Mouse (Mus musculus) neural tube, embryonic 15.5 days (tissue): Measurements from ENCODE around the gene Tpmt. TPM values are rescaled to one million over a fixed set of nuclear protein-coding genes. Genes with fewer than 3 reads are reported as not detected.

ENCODE experiments used
- ATAC-seq: fragments of 200-750 bp; cut with Nextera tagmentation; 2 replicates; pipeline ENCODE4 v1.8.0; 2017; ENCODE audit warnings: mild to moderate bottlenecking, moderate TSS enrichment, moderate library complexity; ENCODE audit not compliant: low FRiP score
- H3K27ac ChIP-seq: fragments of 300-500 bp; sonication (generic); replicated peaks from 2 replicates; pipeline ENCODE4 v1.5.1; 2015; ENCODE audit warnings: mild to moderate bottlenecking, inconsistent platforms
- H3K27me3 ChIP-seq: fragments of 300-500 bp; sonication (generic); replicated peaks from 2 replicates; pipeline ENCODE4 v1.6.1; 2015; ENCODE audit warnings: inconsistent platforms
- H3K36me3 ChIP-seq: fragments of 300-500 bp; sonication (generic); 2 replicates; pipeline ENCODE4 v1.6.1; 2015; ENCODE audit warnings: inconsistent platforms
- H3K4me1 ChIP-seq: fragments of 300-500 bp; sonication (generic); 2 replicates; pipeline ENCODE4 v1.6.1; 2015; ENCODE audit warnings: inconsistent platforms
- H3K4me2 ChIP-seq: fragments of 300-500 bp; sonication (generic); 2 replicates; pipeline ENCODE4 v1.6.1; 2015; ENCODE audit warnings: inconsistent platforms, mild to moderate bottlenecking, moderate library complexity
- H3K4me3 ChIP-seq: fragments of 300-500 bp; sonication (generic); replicated peaks from 2 replicates; pipeline ENCODE4 v1.5.1; 2015; ENCODE audit warnings: mild to moderate bottlenecking, inconsistent platforms
- H3K9ac ChIP-seq: fragments of 300-500 bp; sonication (generic); replicated peaks from 2 replicates; pipeline ENCODE4 v1.6.1; 2015; ENCODE audit warnings: mild to moderate bottlenecking, inconsistent platforms
- H3K9me3 ChIP-seq: fragments of 300-500 bp; sonication (generic); replicated peaks from 2 replicates; pipeline ENCODE4 v1.6.1; 2016; ENCODE audit warnings: inconsistent platforms
- WGBS: fragments of 180-500 bp; shearing (Covaris S2); methylation state at CpG from one replicate; pipeline ENCODE4 v1.1.7; 2015; ENCODE audit warnings: mixed read lengths; 5-methylcytosine and 5-hydroxymethylcytosine counted together
- polyA plus RNA-seq: library from polyadenylated mRNA; unstranded; fragments of >200 nt; fragmentation: Nextera tagmentation; extraction: Ambion mirVana; gene quantifications from 2 replicates; pipeline ENCODE4 v1.2.1, GENCODE M21; 2015

The Tpmt gene
- polyA plus RNA-seq, 1 experiment from 2014 or later = 17.8 TPM

DNA sequence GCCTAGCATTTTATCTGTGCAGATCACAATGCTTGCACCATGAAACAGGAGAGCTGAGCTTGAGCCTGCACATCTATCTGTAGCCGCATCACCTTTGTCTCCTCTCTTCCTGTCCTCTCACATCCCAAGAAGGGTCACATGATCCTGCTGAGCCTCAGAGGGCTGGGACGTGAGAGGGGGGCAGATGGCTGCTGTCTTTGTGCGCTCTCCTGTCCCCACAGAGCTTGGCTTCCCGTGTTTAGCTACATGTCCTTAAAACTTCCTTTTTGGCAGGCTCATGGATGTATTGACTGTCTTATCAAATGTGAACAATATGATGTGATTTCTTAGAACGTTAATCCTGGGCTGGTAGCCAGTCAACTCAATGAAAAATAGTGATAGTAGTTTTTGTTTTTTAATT is 45.0 kb downstream of the Tpmt start:
- 69% methylated on average over 5 of the region's 5 CpGs for WGBS
- Histone ChIP-seq H3K36me3 (no peaks in the 10 kb centered on the region), H3K4me1 (no peaks in the 10 kb centered on the region), H3K27me3 (no peaks in the 10 kb centered on the region), H3K27ac (no peak overlapping the region), H3K9me3 (no peaks in the 10 kb centered on the region), H3K4me2 (no peak overlapping the region), H3K4me3 (no peak overlapping the region), H3K9ac (no peak overlapping the region)
- no peak for ATAC-seq

DNA sequence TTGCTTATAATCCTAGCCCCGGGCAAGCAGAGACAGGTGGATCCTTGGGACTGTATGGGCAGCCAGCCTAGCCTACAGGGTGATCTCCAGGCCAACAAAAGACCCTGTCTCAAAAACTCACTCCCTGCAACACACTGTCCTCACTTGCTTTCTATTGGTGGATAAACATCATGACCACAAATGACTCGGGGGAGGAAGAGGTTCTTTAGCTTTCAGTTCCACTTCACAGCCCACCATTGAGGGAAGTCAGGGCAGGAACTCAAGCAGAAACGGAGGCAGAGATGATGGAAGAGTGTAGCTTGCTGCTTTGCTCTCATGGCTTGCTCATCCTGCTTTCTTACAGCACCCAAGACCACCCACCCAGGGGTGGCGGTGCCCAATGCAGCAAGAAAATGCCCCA is 47.2 kb downstream of the Tpmt start:
- ATAC-seq = no peak
- Histone ChIP-seq H3K9ac (no peak overlapping the region), H3K4me3 (no peak overlapping the region), H3K9me3 (no peaks in the 10 kb centered on the region), H3K27ac (no peak overlapping the region), H3K4me1 (no peaks in the 10 kb centered on the region), H3K27me3 (no peaks in the 10 kb centered on the region), H3K36me3 (no peaks in the 10 kb centered on the region), H3K4me2 (no peak overlapping the region)
- WGBS = 81% methylated on average over 4 of the region's 4 CpGs

DNA sequence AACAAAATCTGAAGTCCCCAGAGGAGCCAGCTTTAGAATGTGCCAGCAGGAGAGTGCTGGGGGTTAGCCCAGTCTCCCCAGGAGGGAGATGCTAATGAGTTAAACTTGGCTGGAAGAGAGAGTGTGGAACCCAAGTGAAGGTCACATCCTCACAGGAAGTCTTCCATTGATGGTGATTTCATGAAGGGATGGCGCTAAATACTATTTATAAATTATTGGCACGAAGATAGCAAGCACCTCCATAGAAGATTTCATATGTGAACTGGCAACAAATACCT is 51.3 kb downstream of the Tpmt start:
- no peaks in the 10 kb centered on the region for H3K36me3 ChIP-seq
- no peak overlapping the region for H3K4me3 ChIP-seq
- H3K9ac ChIP-seq = no peak overlapping the region
- no peak overlapping the region for H3K27ac ChIP-seq
- no peaks in the 10 kb centered on the region for H3K4me1 ChIP-seq
- no peaks in the 10 kb centered on the region for H3K27me3 ChIP-seq
- no peak for ATAC-seq
- no peaks in the 10 kb centered on the region for H3K9me3 ChIP-seq
- H3K4me2 ChIP-seq = no peak overlapping the region
- 91% methylated on average over 2 of the region's 2 CpGs for WGBS

DNA sequence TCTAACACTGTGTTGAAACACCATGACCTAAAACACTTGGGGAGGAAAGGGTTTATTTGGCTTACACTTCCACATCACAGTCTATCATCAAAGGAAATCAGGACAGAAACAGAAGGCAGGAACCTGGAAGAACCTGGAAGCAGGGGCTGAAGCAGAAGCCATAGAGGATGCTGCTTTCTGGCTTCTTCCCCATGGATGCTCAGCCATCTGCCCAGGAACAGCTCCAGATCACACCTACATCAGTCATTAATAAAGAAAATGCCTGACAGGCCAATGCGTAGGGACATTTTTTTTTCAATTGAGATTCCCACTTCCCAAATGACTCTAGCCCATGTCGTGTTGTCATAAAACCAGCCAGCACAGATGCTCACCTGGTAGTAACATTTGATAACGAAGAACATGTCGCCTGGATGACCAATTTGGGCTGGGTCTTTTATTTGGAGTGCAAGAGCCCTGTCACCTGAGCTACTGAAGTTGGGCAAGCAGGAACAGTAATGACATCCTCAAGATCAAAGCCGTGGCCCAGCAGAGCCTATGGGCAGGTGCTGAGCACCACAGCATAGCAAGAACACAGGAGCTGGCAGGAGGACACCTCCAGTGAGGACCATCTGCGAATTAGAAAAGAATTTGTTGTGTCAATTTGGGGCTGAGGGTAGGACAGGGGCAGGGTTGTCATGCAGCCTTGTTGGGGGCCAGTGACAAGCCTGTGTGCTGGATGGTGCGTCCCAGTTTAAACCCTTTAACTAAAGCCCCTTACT is 51.8 kb downstream of the Tpmt start:
- Histone ChIP-seq H3K36me3 (no peaks in the 10 kb centered on the region), H3K4me1 (no peaks in the 10 kb centered on the region), H3K27me3 (no peaks in the 10 kb centered on the region), H3K27ac (no peak overlapping the region), H3K4me2 (no peak overlapping the region), H3K9ac (no peak overlapping the region), H3K4me3 (no peak overlapping the region), H3K9me3 (no peaks in the 10 kb centered on the region)
- no peak for ATAC-seq
- 71% methylated on average over 7 of the region's 7 CpGs for WGBS

DNA sequence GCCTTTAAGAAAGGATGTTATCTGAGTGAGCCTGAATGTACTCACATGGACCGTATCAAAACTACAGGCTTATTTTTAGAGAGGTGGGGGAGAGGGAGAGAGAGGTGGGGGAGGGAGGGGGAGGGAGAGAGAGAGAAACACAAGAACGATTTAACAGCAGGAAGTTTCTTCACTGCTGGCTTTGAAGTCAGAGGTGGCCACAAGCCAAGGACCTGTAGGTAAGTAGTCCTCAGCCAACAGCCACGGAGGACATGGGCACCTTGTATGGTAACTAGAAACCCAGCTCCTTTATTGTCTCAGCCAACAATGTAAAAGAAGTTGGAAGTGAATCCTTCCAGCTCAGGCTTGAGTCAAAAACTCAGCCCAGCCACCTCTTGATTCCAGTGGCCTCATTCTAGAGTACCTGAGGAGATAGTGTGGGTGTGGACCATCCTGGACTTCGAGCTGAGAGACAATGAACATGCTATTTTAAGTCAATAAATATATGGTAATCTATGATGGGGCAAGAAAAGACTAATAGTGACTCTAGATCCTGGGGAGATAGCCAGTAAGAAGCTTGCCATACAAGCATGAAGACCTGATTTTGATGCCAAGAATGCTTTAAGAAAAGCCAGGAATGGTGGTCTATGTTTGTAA is 54.0 kb downstream of the Tpmt start:
- no peak for ATAC-seq
- 53% methylated on average over 4 of the region's 4 CpGs for WGBS
- Histone ChIP-seq H3K9me3 (no peaks in the 10 kb centered on the region), H3K36me3 (no peaks in the 10 kb centered on the region), H3K27ac (no peak overlapping the region), H3K4me3 (no peak overlapping the region), H3K27me3 (no peaks in the 10 kb centered on the region), H3K4me1 (no peaks in the 10 kb centered on the region), H3K4me2 (no peak overlapping the region), H3K9ac (no peak overlapping the region)

DNA sequence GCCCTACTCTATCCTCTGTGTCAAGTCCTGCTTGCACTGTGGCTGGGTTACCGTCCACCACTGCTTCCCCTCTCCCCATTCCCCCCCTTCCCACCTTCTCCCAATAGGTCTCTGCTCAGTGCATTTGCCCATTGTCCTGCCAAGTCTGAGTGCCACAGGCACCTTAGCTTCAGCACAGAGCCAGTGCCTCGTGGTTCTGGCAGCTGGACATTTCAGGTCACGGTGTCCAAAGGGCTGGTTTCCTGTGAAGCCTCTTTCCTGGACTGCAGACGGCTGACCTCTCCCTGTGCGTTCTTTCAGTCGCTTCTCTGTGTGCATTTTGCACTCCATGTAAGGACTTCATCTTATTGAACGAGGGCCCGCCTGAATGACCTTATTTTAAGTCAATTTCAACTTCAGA is 56.6 kb downstream of the Tpmt start:
- no peak for ATAC-seq
- Histone ChIP-seq H3K9me3 (no peaks in the 10 kb centered on the region), H3K36me3 (no peaks in the 10 kb centered on the region), H3K9ac (no peak overlapping the region), H3K4me3 (no peak overlapping the region), H3K27me3 (no peaks in the 10 kb centered on the region), H3K4me2 (no peak overlapping the region), H3K27ac (no peak overlapping the region), H3K4me1 (no peaks in the 10 kb centered on the region)
- 82% methylated on average over 8 of the region's 8 CpGs for WGBS

DNA sequence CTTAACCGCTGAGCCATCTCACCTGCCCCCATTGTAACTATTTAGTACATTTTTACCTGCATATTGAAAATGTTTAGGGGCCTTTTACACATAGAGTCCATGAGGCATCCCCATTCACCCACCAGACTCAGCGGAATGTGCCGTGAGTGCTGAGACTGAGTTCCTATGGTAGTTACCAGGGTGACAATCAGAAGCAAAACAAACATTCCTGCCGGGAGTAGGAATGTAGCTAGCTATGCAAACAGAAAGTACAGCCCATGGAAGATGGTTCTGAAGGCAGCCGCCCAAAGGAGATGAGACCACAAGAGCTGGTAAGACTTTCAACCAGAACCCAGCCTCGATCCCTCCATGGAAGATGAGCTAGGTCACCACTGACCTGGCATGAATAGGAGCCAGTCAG is 58.3 kb downstream of the Tpmt start:
- Histone ChIP-seq H3K4me2 (no peak overlapping the region), H3K9ac (no peak overlapping the region), H3K36me3 (no peaks in the 10 kb centered on the region), H3K9me3 (no peaks in the 10 kb centered on the region), H3K27ac (no peak overlapping the region), H3K4me1 (no peaks in the 10 kb centered on the region), H3K27me3 (no peaks in the 10 kb centered on the region), H3K4me3 (no peak overlapping the region)
- ATAC-seq = no peak
- WGBS = 67% methylated on average over 6 of the region's 6 CpGs

DNA sequence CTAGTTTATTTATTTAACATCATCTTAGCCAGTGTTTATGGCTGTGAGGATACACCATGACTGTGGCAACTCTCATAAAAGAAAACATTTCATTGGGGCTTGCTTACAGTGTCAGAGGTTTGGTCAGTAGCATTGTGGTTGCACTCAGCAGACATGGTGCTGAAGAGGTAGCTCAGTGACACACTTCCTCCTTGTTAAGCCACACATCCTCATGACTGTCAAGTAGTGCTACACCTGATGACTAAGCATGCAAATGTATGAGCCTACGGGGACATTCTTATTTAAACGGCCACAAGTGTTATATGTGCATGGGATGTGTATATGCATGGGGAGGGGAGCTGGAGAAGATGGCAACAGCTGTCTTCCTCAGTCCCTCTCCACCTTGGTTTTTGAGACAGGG is 60.7 kb downstream of the Tpmt start:
- H3K9ac ChIP-seq = no peak overlapping the region
- no peak overlapping the region for H3K27ac ChIP-seq
- no peak for ATAC-seq
- no peaks in the 10 kb centered on the region for H3K4me1 ChIP-seq
- H3K9me3 ChIP-seq = no peaks in the 10 kb centered on the region
- no peak overlapping the region for H3K4me3 ChIP-seq
- H3K27me3 ChIP-seq = no peaks in the 10 kb centered on the region
- no peaks in the 10 kb centered on the region for H3K36me3 ChIP-seq
- 88% methylated on average over 2 of the region's 2 CpGs for WGBS
- no peak overlapping the region for H3K4me2 ChIP-seq

DNA sequence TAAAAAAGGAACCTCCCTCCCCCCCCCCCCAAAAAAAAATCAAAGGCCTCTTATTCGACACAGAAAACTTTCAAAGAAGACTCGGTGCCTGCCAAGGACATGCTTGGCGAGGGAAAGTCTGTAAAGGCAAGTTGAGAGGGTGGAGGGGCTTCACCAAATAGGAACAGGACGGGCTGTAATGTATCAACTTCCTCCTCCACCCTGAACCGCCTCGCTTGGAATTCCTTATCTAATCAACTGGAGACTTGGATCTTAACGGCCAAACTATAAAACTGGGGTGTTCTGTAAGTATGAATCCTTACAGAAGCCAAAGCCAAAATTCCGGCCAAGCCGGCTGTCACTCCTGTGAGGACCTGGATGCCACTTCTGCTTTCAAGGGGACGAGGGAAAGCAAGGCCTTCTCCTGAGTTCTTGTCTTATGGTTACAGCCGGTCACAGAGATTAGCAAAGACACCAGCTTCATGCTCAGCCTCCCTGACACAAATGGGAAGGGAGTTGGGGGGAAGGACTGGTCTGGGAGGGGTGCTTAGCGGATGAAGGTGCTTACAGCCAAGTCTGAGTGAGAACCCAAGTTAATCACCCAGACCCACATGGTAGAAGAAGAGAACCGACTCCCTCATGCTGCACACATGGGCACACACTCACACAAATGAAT is 64.6 kb downstream of the Tpmt start:
- ATAC-seq = no peak
- Histone ChIP-seq H3K4me1 (peaks cover 8% of the 10 kb centered on the region; the same call in 1 of the 2 replicates), H3K9ac (no peak overlapping the region), H3K27me3 (no peaks in the 10 kb centered on the region), H3K4me3 (no peak overlapping the region), H3K4me2 (no peak overlapping the region), H3K27ac (no peak overlapping the region), H3K9me3 (no peaks in the 10 kb centered on the region), H3K36me3 (no peaks in the 10 kb centered on the region)
- 81% methylated on average over 13 of the region's 13 CpGs for WGBS

DNA sequence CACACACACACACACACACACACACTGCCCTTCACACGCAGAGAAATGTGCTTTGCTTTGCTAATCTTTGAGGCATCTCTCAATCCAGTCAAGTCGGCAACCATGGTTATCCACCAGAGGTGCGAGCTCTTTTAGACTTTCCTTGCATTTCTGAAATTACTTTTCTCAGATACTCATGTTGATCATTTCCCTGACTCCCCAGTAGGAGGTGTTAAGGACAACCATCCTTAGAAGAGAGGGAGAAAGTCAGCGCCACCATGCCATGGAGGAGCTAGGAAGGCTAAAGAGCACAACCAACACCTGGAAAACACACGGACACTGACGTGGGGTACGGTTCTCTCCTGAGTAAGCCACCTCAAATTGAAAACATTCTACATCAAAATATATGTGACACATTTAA is 68.0 kb downstream of the Tpmt start:
- H3K4me1 ChIP-seq = peaks cover 8% of the 10 kb centered on the region; the same call in 1 of the 2 replicates
- no peak overlapping the region for H3K4me2 ChIP-seq
- no peaks in the 10 kb centered on the region for H3K36me3 ChIP-seq
- no peak for ATAC-seq
- no peak overlapping the region for H3K27ac ChIP-seq
- no peak overlapping the region for H3K9ac ChIP-seq
- 95% methylated on average over 7 of the region's 7 CpGs for WGBS
- H3K9me3 ChIP-seq = no peaks in the 10 kb centered on the region
- no peaks in the 10 kb centered on the region for H3K27me3 ChIP-seq
- H3K4me3 ChIP-seq = no peak overlapping the region

DNA sequence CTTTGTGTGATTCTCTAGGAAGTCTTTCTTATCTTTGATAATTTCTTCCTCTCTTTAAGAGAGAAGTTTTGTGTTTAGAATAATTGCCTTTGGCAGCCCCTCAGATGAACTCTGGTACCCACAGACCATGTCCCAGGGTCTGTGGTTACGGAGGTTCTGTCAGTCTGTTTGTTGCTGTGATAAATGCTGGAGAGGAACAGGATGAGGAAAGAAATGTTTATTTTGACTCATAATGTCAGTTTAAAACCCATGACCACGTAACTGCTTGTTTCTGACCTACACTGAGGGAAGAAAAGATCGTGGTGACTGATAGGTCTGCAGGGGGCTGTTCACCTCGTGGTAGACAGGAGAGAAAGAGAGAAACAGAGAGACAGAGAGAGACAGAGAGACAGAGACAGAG is 68.6 kb downstream of the Tpmt start:
- WGBS = 26% methylated on average over 4 of the region's 4 CpGs
- H3K9me3 ChIP-seq = no peaks in the 10 kb centered on the region
- H3K36me3 ChIP-seq = no peaks in the 10 kb centered on the region
- no peak overlapping the region for H3K4me3 ChIP-seq
- H3K4me2 ChIP-seq = peak overlapping the region; percentile 63; the same call in 1 of the 2 replicates
- H3K4me1 ChIP-seq = peaks cover 8% of the 10 kb centered on the region; the same call in 1 of the 2 replicates
- H3K27ac ChIP-seq = peak overlapping the region; percentile 69; the same call in 1 of the 2 replicates
- no peak for ATAC-seq
- H3K9ac ChIP-seq = no peak overlapping the region
- no peaks in the 10 kb centered on the region for H3K27me3 ChIP-seq

DNA sequence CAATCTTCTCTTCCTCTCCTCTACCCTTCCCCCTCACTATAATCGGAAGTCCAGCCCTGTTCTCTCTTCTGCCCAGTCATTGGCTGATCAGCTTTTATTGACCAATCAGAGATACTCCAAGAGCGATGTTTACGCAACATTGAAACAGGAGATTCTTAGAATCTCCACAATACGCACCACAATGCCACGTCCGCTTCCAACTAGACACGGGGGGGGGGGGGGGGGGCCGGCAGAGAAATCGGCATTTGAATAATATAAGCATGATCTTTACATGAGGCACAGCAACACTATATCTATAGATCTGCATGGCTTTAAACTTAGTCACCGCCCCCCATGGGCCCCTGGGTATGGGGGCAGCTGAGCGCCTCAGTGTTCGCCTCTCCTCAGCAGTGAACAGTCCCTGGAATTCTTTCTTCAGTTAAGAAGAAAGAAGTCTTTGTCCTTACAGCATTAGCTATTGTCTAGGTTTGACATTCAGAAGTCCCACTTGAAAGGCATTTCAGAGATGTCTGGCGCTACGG is 69.4 kb downstream of the Tpmt start:
- 12% methylated on average over 13 of the region's 14 CpGs for WGBS
- H3K4me3 ChIP-seq = peak overlapping the region; percentile 40
- peaks cover 8% of the 10 kb centered on the region; the same call in 1 of the 2 replicates for H3K4me1 ChIP-seq
- no peaks in the 10 kb centered on the region for H3K27me3 ChIP-seq
- H3K4me2 ChIP-seq = peak overlapping the region; percentile 63
- no peaks in the 10 kb centered on the region for H3K9me3 ChIP-seq
- no peaks in the 10 kb centered on the region for H3K36me3 ChIP-seq
- H3K27ac ChIP-seq = peak overlapping the region; percentile 69
- ATAC-seq = peak; percentile 96
- H3K9ac ChIP-seq = peak overlapping the region; percentile 37
